Mouse (Mus musculus): Measurements from ENCODE around the gene Camta1. TPM values are rescaled to one million over a fixed set of nuclear protein-coding genes. Genes with fewer than 3 reads are reported as not detected.

Camta1 gene
- total RNA-seq, 4 experiments from 2014 or later: 79.5 to 115 (median 98.3) TPM

DNA sequence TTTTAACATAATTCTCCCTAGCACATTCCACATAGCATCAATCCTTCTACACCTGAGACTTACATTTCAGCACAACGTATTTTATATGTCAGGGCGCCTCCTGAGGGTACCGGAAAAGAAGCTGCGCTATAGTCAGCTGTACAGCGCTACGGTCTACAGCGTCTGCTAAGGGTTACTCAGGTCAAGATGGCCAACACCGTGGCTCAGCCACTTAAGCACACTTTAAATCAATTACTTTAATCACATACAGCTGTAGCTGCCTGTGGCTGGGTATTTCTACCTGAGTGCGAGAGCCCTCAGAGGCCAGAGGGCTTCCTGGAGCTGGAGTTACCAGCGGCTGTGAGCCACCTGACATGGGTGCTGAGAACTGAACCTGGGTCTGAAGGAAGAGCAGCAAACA, 845.7 kb downstream of the Camta1 start:
- DNase-seq (ENCODE audit: low spot score in 2 of 2): no peak

DNA sequence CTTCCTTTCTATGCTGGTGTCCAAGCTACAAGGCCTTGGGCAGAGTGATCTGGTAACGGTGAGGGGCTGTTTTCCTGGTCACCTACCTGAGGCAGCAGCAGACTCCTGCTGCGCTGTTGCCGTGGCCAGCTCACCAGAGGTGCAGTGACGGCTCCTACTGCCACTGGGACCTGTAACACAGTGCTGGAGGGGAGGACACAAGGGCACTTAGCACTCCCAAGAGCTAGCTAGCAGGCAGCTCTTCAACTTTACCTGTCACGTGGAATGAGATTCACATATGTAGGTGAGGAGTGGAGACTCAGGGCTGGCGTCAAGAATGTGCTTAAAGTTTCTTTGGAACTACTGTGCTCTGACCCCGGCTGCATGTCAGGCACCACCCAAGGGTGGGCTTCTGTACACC, 851.4 kb downstream of the Camta1 start:
- DNase-seq (ENCODE audit: low spot score in 2 of 2): no peak

DNA sequence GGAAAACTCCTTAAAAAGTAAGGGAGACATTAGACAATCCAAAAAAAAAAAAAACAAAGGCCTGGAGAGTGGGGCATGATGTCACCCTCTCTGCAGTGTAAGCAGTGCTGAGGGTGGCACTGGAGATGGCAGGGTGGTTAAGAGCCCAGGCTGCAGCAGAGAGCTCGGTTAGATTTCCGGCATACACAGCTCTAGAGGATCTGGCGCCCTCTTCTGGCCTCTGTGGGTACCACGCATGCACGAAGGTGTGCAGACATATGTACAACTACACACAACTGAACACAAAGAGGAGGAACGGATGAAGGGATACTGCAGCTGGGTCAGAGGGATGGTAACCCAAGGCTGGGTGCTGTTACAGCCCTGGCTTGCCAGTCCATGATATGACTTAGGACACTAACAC, 854.7 kb downstream of the Camta1 start:
- no peak for DNase-seq (ENCODE audit: low spot score in 2 of 2)

GRCm38 (mm10) chr4:151005656-151006318, 855.9 kb downstream of the Camta1 start:
- DNase-seq (ENCODE audit: low spot score in 2 of 2): no peak

- no peak for DNase-seq (ENCODE audit: low spot score in 2 of 2)
Measured at GRCm38 (mm10) chr4:151001397-151001796, 860.3 kb downstream of the Camta1 start.

DNA sequence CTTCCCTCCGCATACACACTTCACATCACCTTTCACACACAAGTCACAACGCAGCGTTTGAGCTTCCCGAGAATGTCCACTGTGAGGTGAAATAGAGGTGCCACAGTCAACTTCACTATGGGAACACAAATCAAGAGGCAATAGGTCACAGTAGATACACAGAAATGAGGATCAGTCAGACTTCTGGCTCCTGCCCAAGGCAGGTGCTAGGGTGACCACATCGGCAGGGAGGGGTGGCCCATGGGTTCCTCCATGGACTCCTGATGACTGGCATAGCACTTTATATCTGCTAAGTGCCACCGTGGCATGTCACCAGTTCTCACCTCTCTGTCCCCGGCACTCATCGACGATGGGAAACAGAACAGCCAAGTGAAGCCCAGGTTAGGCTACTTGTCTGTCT, 863.0 kb downstream of the Camta1 start:
- no peak for DNase-seq (ENCODE audit: low spot score in 2 of 2)

GRCm38 (mm10) chr4:150996797-150997196, 864.9 kb downstream of the Camta1 start, which contains the start of gene Uts2:
Gene Uts2, plus strand, starts transcription at chr4:150997097.
- DNase-seq (ENCODE audit: low spot score in 2 of 2): no peak

DNA sequence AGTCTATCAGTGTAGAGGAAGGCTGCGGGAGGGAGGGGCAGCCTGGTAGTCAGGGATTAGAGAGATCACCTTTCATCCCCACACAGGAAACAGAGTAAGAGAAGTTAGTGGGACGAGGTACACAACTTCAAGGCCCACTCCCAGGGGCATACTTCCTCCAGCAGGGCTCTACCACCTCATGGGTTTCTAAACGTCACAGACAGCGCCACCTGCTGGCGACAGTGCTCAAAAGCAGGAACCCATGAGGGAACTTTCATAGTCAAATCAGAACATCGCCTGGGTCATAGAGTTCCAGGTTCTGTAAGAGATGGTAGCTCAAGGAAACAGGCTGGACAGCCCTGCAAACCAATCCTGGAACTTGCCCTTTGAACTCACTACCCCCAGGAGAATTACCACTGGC, 871.5 kb downstream of the Camta1 start:
- no peak for DNase-seq (ENCODE audit: low spot score in 2 of 2)

- DNase-seq (ENCODE audit: low spot score in 2 of 2): no peak
Measured at GRCm38 (mm10) chr4:150980153-150980552, 881.5 kb downstream of the Camta1 start.

DNA sequence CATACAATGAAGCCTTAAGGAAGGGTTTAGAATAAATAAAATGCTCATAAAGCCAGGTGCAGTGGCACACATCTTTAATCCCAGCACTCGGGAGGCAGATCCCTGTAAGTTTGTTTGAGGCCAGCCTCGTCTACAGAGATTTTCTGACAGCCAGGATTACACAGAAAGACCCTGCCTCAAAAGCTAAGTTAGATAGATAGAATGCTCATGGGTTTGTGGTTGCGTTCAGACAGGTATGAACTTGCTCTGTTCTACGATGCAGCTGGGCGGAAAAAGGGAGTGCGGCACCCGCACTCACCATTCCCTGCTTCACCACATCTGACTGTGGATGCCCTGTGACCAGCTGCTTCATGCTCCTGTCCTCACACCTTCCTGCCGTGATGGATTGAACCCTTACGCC, 882.2 kb downstream of the Camta1 start:
- DNase-seq (ENCODE audit: low spot score in 2 of 2): no peak

GRCm38 (mm10) chr4:150978156-150978910, 883.3 kb downstream of the Camta1 start:
- DNase-seq (ENCODE audit: low spot score in 2 of 2): no peak

GRCm38 (mm10) chr4:150975145-150975544, 886.5 kb downstream of the Camta1 start:
- no peak for DNase-seq (ENCODE audit: low spot score in 2 of 2)

DNA sequence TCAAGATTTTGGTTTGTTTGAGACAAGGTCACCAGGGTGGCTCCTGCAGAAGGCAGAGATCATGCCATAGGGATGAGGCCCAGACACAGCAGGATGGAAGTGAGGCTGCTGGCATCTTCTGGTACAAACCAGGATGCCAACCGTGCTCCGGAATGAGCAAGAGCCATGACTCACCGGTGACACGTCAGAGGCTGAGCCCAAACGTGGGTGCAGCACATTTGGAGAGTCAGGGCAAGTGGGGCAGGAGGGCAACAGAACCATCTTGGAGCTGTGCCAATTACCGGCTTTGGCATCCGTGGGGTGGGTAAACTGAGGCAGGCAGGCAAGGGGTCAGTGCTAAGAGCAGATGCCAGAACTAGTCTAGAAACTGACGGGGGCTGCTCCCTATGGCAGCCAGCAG, 888.4 kb downstream of the Camta1 start:
- DNase-seq (ENCODE audit: low spot score in 2 of 2): no peak

- DNase-seq (ENCODE audit: low spot score in 2 of 2): no peak
Measured at GRCm38 (mm10) chr4:150968956-150969355, 892.7 kb downstream of the Camta1 start.

DNA sequence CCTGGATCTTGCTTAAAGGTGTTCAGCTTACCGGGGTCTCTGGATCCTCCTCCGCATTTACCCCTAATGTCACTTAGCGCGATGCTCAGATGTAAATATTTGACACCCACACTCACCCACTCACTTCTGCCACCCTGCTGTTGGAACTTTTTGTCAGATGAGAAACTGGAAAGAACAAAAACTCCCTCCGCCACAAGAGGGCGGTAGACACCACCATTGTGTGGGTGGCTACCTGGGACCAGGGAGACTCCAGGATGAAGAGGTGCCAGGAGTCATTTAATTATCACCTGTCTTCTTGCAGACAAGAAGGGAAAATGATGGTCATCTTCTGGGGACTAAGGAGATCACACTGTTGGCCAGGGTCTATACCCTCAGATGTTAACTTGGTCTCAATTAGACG, 895.1 kb downstream of the Camta1 start:
- DNase-seq (ENCODE audit: low spot score in 2 of 2): no peak

DNA sequence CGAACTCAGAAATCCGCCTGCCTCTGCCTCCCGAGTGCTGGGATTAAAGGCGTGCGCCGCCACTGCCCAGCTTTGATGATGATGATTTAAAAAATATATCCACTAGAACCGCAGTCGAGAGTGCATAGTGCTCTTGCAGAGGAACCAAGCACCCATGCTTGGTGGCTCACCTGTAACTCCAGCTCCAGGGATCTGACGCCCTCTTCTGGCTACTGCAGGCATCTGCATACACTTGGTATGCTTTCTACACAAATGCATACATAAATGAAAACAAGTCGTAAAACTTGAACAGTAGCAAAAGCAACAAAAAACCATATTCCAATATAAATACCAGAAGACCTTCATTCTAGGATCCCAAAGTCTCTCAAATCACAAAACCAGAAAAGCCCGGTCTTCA, 896.1 kb downstream of the Camta1 start:
- DNase-seq (ENCODE audit: low spot score in 2 of 2): no peak

DNA sequence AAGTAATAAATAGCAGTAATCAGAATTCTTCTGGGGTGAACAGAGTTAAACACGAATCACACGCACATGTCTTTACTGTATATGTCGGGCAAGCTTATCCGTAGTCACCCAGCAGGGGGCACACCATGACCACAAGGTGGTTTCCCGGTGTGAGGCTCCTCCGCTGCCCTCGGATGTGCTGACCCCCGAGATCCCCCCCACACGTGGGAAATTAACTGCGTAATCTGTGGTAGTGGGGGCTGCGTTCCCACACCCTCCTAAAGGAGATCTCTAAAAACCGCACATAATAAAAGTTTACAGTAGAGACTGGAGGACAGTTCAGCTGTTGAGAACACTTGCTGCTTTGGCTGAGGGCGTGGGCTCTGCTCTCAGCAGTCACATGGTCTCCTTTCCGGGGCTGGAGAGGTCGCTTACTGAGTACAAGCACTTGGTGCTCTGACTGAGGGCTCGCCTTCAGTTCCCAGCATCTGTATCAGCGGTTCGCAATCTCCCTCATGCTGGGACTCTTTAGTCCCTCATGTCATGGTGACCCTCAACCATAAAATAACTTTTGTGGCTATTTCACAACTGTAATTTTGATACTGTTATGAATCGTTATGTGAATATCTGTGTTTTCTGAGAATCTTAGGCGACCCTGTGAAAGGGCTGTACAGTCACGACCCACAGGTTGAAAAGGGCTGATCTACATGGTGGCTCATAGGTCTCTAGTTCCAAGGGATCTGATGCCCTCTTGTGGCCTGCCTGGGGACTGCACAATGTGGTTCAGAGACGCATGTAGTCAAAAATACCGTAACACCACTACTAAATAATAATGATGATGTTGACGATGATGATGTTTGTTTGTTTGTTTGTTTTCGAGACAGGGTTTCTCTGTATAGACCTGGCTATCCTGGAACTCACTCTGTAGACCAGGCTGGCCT, 896.8 kb downstream of the Camta1 start:
- DNase-seq (ENCODE audit: low spot score in 2 of 2): peak; percentile 69 to 79

DNA sequence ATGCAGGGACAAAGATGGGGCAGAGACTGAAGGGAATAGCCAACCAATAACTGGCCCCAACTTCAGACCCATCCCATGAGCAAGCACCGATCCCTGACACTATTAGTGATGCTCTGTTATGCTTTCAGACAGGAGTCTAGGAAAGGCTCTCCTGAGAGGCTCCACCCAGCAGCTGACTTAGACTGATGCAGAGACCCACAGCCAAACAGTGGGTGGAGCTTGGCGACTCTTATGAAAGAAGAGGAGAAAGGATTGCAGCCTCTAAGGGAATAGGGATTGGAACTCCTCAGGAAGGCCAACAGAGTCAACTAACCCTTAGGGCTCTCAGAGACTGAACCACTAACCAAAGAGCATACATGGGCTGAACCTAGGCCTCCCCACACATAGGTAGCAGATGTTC, 898.0 kb downstream of the Camta1 start:
- peak in 1 of 2 experiments; percentile 14 for DNase-seq (ENCODE audit: low spot score in 2 of 2)

DNA sequence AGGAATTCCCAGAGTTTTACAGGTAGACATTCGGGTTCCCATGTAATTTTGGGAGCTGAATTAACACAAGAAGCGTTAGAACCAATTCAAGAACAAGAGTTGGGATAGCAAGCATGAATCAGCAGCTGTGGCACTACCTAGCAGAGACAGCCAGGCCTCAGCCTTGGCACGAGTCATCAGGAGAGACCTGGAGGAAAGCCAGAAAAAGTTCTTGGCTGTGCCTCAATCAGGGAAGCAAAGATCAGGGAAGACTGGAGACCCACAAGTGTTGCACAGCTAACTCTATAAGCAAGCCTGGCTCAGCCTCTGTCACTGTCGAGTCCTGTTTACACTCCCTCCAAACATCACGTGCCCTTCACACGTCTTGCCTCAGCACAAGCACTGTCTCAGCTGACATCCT, 899.4 kb downstream of the Camta1 start:
- DNase-seq (ENCODE audit: low spot score in 2 of 2): no peak

DNA sequence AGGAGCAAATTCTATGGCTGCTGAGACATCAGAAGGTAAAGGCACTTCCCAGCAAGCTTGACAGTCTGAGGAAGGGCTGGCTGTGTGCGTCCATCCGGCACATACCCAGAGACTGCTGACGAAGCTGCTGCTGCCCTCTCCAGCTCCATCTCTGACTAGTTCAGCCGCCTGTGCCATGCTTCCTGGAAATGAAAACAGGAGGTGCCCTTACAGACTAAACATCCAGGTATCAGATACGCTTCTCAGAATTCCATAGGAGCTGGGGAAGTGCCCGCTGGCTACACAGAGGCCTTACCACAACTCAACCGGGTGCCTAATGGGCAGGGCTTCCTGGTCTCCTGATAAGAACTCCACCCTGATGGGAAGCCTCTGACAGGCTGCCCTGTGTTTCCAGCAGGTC, 903.1 kb downstream of the Camta1 start:
- DNase-seq (ENCODE audit: low spot score in 2 of 2): peak in 1 of 2 experiments; percentile 22

DNA sequence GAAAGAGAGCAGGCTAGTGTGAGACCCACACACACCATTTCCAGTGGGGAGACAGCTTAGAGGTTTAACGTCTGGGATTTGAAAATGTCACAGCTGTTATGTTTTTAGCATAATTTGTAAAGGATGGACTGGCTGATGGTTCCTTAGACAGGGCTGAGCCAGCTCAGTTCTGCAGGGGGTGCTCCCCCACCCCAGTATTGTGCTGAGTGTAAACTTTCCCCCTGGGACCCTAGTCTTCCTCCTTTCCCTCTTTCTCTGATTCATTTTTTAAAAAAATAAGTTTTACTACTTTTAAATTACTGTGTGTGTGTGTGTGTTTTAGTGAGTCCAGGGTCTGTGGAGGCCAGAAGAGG, 904.6 kb downstream of the Camta1 start:
- no peak for DNase-seq (ENCODE audit: low spot score in 2 of 2)
